Mouse (Mus musculus): ENCODE results near the gene Rpl29.

DNA sequence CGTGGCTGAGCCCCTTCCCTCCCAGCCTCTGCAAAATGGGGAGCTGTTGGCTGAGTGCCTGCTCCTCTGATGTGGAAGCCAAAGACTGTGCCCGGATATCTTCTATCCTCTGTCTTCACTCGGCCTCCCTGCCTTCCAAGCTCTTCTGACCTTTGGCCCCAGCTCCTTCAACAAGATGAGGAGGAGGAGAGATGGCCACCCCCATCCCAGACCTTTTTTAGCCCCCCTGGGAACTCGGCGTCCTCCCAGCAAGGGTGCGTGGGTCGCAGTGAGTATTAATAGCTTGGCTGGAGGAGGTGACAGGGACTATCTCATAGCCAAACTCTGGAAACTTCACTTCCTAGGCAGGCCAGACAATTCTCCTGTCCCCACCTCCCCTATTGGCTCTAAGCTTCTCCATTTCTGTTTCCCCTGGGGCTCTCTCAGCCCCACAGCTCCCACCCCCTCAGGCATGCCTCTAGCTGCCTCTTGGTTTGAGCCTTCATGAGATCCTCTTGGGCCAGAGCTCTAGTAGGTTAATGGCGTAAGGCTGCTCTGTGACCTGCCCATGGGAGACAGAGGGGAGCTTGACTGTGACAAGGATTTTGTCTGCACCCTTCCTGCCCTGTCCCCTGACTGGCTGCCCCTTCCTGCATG, 22.7 kb upstream of the Rpl29 start:
- no peak for TF ChIP-seq POLR2A (IDR thresholded peaks at IDR 0.05; ENCODE audit: low read depth, low read length)
- TF ChIP-seq CTCF (conservative IDR thresholded peaks at IDR 0.05; ENCODE audit: insufficient read depth, insufficient read length, low read depth, low read length) = no peak
